Mouse (Mus musculus): Measurements from ENCODE around the gene Pafah2.

Gene Pafah2

DNA sequence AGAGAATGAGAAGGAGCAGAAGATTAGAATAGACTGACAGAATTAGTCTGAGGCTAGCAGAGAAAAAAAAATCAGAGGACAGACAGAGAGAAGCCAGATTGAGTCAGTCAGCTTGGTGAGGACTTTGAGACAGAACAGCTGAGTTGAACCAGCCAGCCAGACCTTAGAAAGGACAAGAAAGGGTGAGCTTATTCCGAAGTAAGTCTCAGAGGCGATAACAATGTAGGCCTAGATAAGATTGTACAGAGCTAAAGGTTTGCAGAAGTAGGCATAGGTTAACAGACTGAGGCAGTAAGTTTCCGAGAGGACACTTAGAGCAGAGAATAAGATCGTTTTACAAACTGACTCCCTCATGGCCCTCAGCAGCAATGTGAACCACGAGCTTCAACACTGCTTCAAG lies 65.1 kb downstream of the Pafah2 start:
- DNase-seq (ENCODE audit: low spot score in 2 of 2), result no peak

DNA sequence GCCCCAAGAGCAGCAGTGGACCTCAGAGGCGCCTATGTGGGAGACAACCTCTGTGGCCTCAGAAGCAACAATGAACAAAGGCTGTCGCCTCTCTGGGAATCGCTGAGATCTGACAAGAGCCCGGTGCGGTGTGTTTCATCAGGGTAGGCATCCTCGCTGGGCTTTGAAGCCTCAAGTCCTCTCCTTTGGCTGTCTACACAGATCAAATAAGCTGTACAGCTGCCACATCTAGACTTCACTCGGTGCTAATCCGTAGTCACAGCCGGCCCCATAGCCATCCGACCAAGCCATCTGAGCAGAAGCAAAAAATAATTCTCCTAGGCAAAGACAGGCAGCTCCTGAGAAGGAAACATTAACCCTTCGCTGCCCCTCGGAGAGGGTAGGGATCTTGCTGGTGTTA lies 69.7 kb downstream of the Pafah2 start:
- no peak for DNase-seq (ENCODE audit: low spot score in 2 of 2)

DNA sequence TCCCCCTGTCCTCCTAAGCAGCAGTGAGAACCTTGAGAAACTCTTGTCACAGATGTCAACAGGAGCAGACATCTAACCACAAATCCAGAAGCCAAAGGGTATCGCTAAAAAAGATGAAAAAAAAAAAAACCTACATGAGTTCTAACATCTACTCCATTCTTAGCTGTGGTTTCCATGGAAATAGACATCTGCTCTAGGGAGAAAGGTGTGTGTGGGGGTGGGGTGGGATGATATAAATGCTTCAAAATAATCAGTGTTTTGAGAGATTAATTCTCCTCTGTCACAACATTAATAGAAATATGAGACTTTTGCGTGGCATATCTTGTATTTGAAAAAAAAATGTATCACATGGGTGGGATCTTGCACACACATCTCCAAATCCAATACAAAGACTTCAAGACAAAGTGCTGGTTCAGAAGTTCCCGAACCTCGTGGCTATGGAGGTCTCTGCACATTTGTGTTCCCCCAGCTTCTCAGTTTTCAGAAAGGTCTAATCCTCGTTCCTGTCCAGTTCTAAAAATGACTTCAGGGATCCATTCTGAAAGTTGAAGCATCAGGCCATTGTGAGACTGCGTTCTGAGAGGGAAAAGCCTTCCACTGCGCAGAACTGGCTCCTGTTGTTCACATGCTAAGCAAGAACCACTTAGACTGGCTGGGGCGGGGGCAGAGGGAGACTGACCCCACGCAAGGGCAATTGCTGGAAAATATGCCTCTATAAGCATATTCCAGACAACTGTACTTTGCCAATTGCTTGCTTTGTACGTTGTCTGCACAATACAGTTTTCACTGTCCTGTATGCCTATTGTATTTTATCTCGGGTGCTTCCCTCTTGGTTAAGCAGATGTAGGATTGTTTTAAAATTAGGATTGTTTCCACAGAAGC lies 70.5 kb downstream of the Pafah2 start:
- no peak for DNase-seq (ENCODE audit: low spot score in 2 of 2)

DNA sequence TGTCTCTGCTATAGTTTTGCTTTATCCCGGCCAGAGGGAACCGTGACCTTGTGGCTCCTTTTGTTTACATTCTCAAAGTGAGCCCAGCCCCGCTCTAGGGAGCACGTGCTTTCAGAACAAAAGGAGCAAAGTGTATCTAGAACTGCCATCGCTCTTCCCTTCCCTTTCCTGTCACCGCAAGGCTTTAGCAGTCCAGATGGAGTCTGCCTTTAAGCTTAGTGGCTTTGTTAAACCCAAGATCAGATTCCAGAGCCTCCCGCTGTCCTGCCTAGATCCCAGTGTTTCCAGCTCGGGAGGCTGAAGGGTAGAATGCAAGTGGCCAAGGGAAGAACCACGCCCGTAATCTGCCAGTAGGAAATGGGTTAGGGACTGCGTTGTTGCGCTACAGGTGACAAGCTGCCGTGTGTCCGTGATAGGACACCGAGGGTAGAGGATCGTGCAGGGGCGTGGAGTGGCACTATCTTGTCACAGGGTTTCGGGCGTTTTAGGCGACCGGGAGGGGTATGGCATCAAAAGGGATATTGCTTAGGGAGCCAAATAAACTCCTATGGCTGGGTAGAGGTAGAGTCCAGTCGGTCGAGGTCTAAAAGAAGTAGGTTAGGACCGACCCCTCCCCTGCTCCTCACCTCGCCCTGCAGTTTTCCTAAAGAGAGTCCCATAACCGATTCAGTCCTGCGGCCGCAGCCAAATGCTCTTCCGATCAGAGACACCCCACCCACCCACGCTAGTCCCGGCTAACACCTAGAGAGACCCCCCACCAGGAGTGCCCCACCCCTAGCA lies 71.5 kb downstream of the Pafah2 start:
- peak; percentile 24 to 28 for DNase-seq (ENCODE audit: low spot score in 2 of 2)

DNA sequence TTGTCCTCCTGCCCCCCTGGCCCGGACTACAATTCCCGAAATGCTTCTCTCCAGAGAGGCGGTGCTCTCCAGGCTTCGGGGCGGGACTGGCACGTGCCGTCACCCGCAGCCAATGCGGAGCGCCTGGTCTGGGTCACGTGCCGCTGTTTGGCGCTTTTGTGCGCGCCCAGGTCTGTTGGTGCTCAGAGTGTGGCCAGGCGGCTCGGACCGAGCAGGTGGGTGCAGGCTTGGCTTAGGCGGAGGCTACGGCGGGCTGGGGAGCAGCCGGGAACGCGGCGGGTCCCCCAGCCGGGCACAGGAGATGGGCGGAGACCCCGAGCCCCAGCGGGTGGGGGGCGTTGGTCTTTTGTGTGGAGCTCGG lies 72.1 kb downstream of the Pafah2 start, which contains the start of gene Stmn1:
Gene Stmn1 (plus strand): TSS at position 106 of the 361 bp plus-strand sequence.
- peak; percentile 91 to 92 for DNase-seq (ENCODE audit: low spot score in 2 of 2)

DNA sequence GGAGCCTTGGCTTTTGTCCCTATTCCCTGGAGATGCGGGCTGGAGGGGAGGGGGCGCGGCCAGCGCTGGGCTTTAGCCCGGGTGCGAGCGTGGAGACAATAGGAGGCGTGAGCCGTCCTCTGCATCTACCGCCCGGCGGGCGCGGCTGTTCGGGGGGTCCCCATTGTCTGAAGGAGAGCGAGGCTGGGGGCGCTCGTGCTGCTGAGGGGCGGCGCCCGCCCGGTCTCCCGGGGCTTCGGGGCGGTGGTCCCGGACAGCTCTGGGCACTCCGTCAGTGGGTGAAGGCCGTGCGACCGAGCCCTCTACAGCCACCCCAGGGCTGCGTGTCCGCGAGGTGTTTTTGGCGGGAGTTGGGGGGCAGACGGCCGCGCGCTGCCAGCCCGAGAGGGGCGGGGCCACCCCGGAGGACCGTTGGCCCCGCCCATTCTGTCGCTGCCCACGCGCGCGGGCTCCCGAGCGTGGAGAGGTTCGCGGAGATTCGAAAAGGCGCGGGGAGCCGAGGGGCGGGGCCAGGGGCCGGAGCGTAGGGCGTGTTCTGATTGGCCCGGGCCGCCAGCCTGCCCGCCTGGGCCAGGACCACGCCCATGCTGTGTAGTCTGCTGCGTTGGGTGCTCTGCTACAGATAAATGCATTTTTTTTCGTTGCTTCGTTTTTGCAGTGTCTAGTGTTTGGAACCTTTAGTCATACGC lies 72.6 kb downstream of the Pafah2 start:
- DNase-seq (ENCODE audit: low spot score in 2 of 2), result peak; percentile 82 to 89

DNA sequence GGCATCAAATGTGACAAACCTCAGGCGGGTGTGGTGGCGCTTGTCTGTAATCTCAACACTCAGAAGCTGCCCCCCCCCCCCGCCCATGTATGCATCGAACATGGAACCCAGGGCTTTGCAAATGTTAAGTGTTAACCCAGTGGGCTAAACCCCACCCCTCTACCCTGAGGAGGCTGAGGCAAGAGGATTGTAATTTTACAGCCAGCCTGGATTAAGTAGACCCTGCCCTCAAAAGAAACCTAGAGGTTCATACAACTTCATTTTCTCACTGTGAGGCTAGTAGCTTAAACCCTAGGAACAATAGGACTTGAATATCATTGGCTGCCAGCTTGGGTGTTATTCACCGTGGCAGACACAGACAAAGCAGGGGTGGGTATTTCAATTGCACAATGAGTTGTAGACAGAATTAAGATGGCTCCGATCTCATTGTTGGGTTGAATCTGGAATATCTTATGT lies 73.2 kb downstream of the Pafah2 start:
- DNase-seq (ENCODE audit: low spot score in 2 of 2), result no peak

DNA sequence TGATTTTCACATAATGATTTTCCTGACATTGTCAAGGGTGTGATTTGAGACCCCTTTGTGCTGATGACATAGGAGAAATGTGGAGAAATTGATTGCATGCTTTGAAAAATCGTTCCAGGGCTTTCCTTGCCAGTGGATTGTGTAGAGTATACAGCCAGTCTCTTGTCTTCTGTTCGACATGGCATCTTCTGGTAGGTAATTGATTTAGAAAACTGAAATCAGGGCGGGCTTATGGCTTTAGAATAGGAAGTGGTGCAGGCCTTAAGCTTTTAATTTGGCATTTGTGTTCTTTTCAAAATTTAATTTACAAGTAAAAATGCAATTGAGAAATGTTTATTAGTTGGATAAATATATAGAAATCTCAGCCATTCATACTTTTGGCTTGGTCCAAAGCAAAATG lies 73.9 kb downstream of the Pafah2 start:
- DNase-seq (ENCODE audit: low spot score in 2 of 2), result no peak

DNA sequence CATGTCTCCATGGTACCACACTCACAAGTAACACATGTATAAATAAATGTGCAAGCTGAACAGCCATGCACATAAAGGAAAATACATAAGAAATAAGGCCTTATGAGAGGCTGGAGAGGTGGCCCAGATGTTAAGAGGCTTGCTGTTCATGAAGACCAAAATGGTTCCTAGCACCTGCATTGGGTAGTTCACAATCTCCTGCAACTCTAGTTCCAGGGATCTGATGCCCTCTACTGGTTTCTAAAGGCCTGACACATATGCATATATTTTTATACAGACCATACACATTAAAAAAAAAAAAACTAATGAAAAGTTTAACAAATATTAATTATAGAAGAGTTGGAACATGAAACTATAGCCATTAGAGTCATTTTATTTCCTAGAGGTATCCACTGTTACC lies 75.3 kb downstream of the Pafah2 start:
- DNase-seq (ENCODE audit: low spot score in 2 of 2), result no peak

DNA sequence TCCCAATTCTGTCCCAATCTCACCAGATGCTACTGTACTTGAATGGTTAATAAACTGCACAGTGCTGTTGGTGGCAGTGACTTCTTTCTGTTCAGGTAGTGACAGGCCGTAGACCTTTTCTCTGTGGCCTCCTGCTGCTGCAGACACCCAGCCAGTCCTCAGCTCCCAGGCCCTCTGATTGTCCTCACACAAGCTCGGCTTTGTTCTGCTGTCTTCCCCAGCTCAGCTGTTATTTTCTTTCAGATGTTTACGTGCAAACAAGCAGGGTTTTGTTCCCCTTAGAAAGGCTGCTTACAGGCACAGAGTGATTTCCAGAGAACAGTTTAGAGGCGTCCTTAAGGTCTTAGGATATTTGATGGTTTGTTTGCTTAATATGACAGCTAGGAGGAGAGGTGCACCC lies 77.6 kb downstream of the Pafah2 start:
- no peak for DNase-seq (ENCODE audit: low spot score in 2 of 2)

DNA sequence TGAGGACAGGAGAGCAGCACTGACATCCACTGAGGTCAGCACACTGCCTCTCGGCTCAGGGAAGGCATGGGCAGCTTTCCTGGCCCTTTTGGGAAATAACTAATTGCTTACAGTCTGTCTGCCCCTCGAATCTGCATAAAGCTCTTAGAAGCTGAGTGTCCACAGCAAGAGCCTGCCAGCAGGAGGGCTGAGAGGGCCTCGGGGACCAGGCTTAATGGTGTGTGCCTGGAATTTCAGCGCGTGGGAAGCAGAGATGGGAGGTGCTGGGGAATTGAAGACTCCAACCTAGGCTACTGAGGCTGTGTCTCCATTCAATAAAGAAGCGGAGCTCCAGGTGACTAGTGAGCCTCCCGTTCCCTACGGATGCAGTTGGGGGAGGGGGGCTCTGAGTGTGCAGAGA lies 78.1 kb downstream of the Pafah2 start:
- no peak for DNase-seq (ENCODE audit: low spot score in 2 of 2)

DNA sequence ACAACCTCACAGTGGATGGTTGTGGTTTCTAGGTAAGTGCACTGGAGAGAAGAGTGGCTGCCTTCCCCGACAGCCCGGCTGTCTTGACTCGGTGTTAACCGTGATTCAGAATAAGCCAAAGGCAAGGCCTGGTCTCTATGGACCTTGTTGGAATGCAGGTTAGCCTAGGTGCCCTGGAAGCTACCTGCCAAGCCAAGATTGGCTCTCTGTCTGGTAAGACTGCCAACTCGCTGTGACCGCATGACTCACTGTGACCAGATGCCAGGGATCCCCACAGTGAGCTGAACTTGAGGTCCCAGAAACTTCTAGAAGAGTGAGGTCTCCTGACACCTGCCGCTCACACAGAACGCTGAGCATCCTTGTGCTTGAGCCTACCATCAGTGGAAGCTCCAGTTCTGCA lies 80.8 kb downstream of the Pafah2 start:
- DNase-seq (ENCODE audit: low spot score in 2 of 2), result no peak
